Mouse (Mus musculus) erythroblast, embryonic 14.5 days (primary cell): Measurements from ENCODE around the gene Leap2. TPM values are rescaled to one million over a fixed set of nuclear protein-coding genes. Genes with fewer than 3 reads are reported as not detected.
"Not testable (repeated sequence)": the region's sequence is repeated elsewhere in the genome, so short reads cannot be mapped to it uniquely, and the experiment has no call there.

Experiments
- H3K27me3 ChIP-seq: 2 replicates; pipeline ENCODE4 v1.6.1; 2012; ENCODE audit warnings: inconsistent platforms; ENCODE audit not compliant: control insufficient read depth
- H3K36me3 ChIP-seq: 2 replicates; pipeline ENCODE4 v1.6.1; 2012; ENCODE audit warnings: mild to moderate bottlenecking, inconsistent platforms; ENCODE audit not compliant: control insufficient read depth
- H3K4me1 ChIP-seq: 2 replicates; pipeline ENCODE4 v1.6.1; 2012; ENCODE audit warnings: inconsistent platforms; ENCODE audit not compliant: control insufficient read depth
- H3K4me3 ChIP-seq: replicated peaks from 2 replicates; pipeline ENCODE3; 2012; ENCODE audit warnings: moderate library complexity, mild to moderate bottlenecking, inconsistent platforms
- H3K9me3 ChIP-seq: 2 replicates; pipeline ENCODE4 v1.6.1; 2012; ENCODE audit warnings: low read length, inconsistent platforms, mixed read lengths; ENCODE audit not compliant: control insufficient read depth
- GATA1 ChIP-seq: IDR thresholded peaks from 2 replicates; pipeline ENCODE4 v1.6.1; 2012; ENCODE audit warnings: low read length, inconsistent platforms, mixed read lengths
- TAL1 ChIP-seq: IDR thresholded peaks from 3 replicates; pipeline ENCODE4 v1.6.1; 2012; ENCODE audit warnings: low read length, inconsistent platforms, mixed read lengths
- polyA plus RNA-seq: library from polyadenylated mRNA; stranded (reverse); fragments of >175 nt; gene quantifications from 2 replicates; pipeline ENCODE4 v1.2.3, GENCODE M21; 2012

Gene Leap2
- polyA plus RNA-seq, 1 experiment = not detected

- H3K36me3 ChIP-seq = peaks cover 34% of the 10 kb centered on the region
- H3K9me3 ChIP-seq = no peaks in the 10 kb centered on the region
- H3K27me3 ChIP-seq = no peaks in the 10 kb centered on the region
- H3K4me1 ChIP-seq = peaks cover 51% of the 10 kb centered on the region
- TF ChIP-seq TAL1 = no peak
- 0 out of 2 replicates have a peak, but pooled peaks have one; percentile 4 for TF ChIP-seq GATA1
- peak overlapping the region; percentile 99 for H3K4me3 ChIP-seq
Measured at GRCm38 (mm10) chr11:53430300-53430669, 7.3 kb upstream of the Leap2 start.

GRCm38 (mm10) chr11:53429182-53429581 lies 6.2 kb upstream of the Leap2 start:
- peaks cover 47% of the 10 kb centered on the region for H3K4me1 ChIP-seq
- peak overlapping the region; percentile 99 for H3K4me3 ChIP-seq

GRCm38 (mm10) chr11:53428716-53429057 lies 5.7 kb upstream of the Leap2 start:
- no peak overlapping the region for H3K4me3 ChIP-seq
- H3K9me3 ChIP-seq = no peaks in the 10 kb centered on the region
- TF ChIP-seq TAL1 (no peak), GATA1 (no peak)
- H3K27me3 ChIP-seq = no peaks in the 10 kb centered on the region
- peaks cover 39% of the 10 kb centered on the region for H3K36me3 ChIP-seq
- peaks cover 45% of the 10 kb centered on the region for H3K4me1 ChIP-seq

More at GRCm38 (mm10) chr11:53429182-53429581, 6.2 kb upstream of the Leap2 start:
- Histone ChIP-seq H3K36me3 (peaks cover 39% of the 10 kb centered on the region), H3K9me3 (no peaks in the 10 kb centered on the region), H3K27me3 (no peaks in the 10 kb centered on the region)
- TF ChIP-seq TAL1 (no peak), GATA1 (no peak)

- H3K36me3 ChIP-seq = peaks cover 39% of the 10 kb centered on the region
- no peaks in the 10 kb centered on the region for H3K9me3 ChIP-seq
- peaks cover 40% of the 10 kb centered on the region for H3K4me1 ChIP-seq
- H3K27me3 ChIP-seq = no peaks in the 10 kb centered on the region
- no peak overlapping the region for H3K4me3 ChIP-seq
- no peak for TF ChIP-seq TAL1
- no peak for TF ChIP-seq GATA1
Measured at GRCm38 (mm10) chr11:53427993-53428715, 5.2 kb upstream of the Leap2 start.

- H3K27me3 ChIP-seq, H3K4me3 ChIP-seq, H3K9me3 ChIP-seq: not testable (repeated sequence)
- peaks cover 43% of the 10 kb centered on the region for H3K36me3 ChIP-seq
- peaks cover 28% of the 10 kb centered on the region for H3K4me1 ChIP-seq
Measured at GRCm38 (mm10) chr11:53426914-53427313, 3.9 kb upstream of the Leap2 start.

GRCm38 (mm10) chr11:53425711-53426255 lies 2.8 kb upstream of the Leap2 start:
- H3K27me3 ChIP-seq = no peaks in the 10 kb centered on the region
- H3K4me1 ChIP-seq = peaks cover 18% of the 10 kb centered on the region
- H3K9me3 ChIP-seq = no peaks in the 10 kb centered on the region
- H3K36me3 ChIP-seq = peaks cover 43% of the 10 kb centered on the region
- H3K4me3 ChIP-seq = no peak overlapping the region
- TF ChIP-seq TAL1 (no peak), GATA1 (no peak)

- Histone ChIP-seq H3K27me3 (no peaks in the 10 kb centered on the region), H3K36me3 (peaks cover 44% of the 10 kb centered on the region)
- TF ChIP-seq TAL1 (no peak), GATA1 (no peak)
Measured at GRCm38 (mm10) chr11:53425251-53425650, 2.3 kb upstream of the Leap2 start.

GRCm38 (mm10) chr11:53424826-53425225 lies 1.9 kb upstream of the Leap2 start:
- no peaks in the 10 kb centered on the region for H3K9me3 ChIP-seq
- peaks cover 11% of the 10 kb centered on the region for H3K4me1 ChIP-seq
- TF ChIP-seq GATA1 (no peak), TAL1 (no peak)
- no peaks in the 10 kb centered on the region for H3K27me3 ChIP-seq
- H3K36me3 ChIP-seq = peaks cover 47% of the 10 kb centered on the region
- H3K4me3 ChIP-seq = no peak overlapping the region

More at GRCm38 (mm10) chr11:53425251-53425650, 2.3 kb upstream of the Leap2 start:
- Histone ChIP-seq H3K4me3 (no peak overlapping the region), H3K9me3 (no peaks in the 10 kb centered on the region), H3K4me1 (peaks cover 15% of the 10 kb centered on the region)

- Histone ChIP-seq H3K36me3 (peaks cover 66% of the 10 kb centered on the region), H3K4me3 (no peak overlapping the region), H3K9me3 (no peaks in the 10 kb centered on the region), H3K4me1 (no peaks in the 10 kb centered on the region; the same call in 1 of the 2 replicates), H3K27me3 (no peaks in the 10 kb centered on the region)
- TF ChIP-seq TAL1 = no peak
- TF ChIP-seq GATA1 = no peak
Measured at GRCm38 (mm10) chr11:53418048-53418447, 4.9 kb downstream of the Leap2 start.
